Mouse (Mus musculus): Measurements from ENCODE around the gene Gm44805. TPM values are rescaled to one million over a fixed set of nuclear protein-coding genes. Genes with fewer than 3 reads are reported as not detected.

Gm44805 gene
- polyA plus RNA-seq, 1 experiment from 2014 or later = not detected

Other genes with a start within 250 kb of the Gm44805 start
- 14.9 and 16.1 TPM in 2 replicates for gene Mark4, start 222.6 kb downstream of the Gm44805 start, polyA plus RNA-seq (2015; fragmentation: Nextera tagmentation; extraction: Ambion mirVana)
- 0.32 and 0.52 TPM in 2 replicates for gene Exoc3l2, start 218.1 kb downstream of the Gm44805 start, polyA plus RNA-seq (2015; fragmentation: Nextera tagmentation; extraction: Ambion mirVana)
- 3.5 and 3.6 TPM in 2 replicates for gene Bloc1s3, start 173.1 kb downstream of the Gm44805 start, polyA plus RNA-seq (2015; fragmentation: Nextera tagmentation; extraction: Ambion mirVana)
- gene Trappc6a, start 173.0 kb downstream of the Gm44805 start, polyA plus RNA-seq (2015; fragmentation: Nextera tagmentation; extraction: Ambion mirVana) = 46.4 and 49.0 TPM in 2 replicates
- gene Nkpd1, start 163.6 kb downstream of the Gm44805 start, polyA plus RNA-seq (2015; fragmentation: Nextera tagmentation; extraction: Ambion mirVana) = 0.14 TPM in 1 of 2 replicates, not detected in the other
- 32.7 and 36.5 TPM in 2 replicates for gene Ppp1r37, start 118.3 kb downstream of the Gm44805 start, polyA plus RNA-seq (2015; fragmentation: Nextera tagmentation; extraction: Ambion mirVana)
- gene Zfp296, start 104.1 kb downstream of the Gm44805 start, polyA plus RNA-seq (2015; fragmentation: Nextera tagmentation; extraction: Ambion mirVana) = 0.40 TPM in 1 of 2 replicates, not detected in the other
- gene Gemin7, start 103.8 kb downstream of the Gm44805 start, polyA plus RNA-seq (2015; fragmentation: Nextera tagmentation; extraction: Ambion mirVana) = 153 and 159 TPM in 2 replicates
- gene Clasrp, start 76.9 kb downstream of the Gm44805 start, polyA plus RNA-seq (2015; fragmentation: Nextera tagmentation; extraction: Ambion mirVana) = 52.9 and 61.6 TPM in 2 replicates
- gene Relb, start 52.0 kb downstream of the Gm44805 start, polyA plus RNA-seq (2015; fragmentation: Nextera tagmentation; extraction: Ambion mirVana) = 5.6 and 6.6 TPM in 2 replicates
- 110 and 118 TPM in 2 replicates for gene Clptm1, start 16.4 kb downstream of the Gm44805 start, polyA plus RNA-seq (2015; fragmentation: Nextera tagmentation; extraction: Ambion mirVana)
- 1.0 TPM in 1 of 2 replicates, not detected in the other for gene Apoc2, start 3.5 kb downstream of the Gm44805 start, polyA plus RNA-seq (2015; fragmentation: Nextera tagmentation; extraction: Ambion mirVana)
- gene Apoc4, start 56 bp upstream of the Gm44805 start, polyA plus RNA-seq (2015; fragmentation: Nextera tagmentation; extraction: Ambion mirVana) = 0.08 TPM in 1 of 2 replicates, not detected in the other
- gene Apoc1, start 11.2 kb upstream of the Gm44805 start, polyA plus RNA-seq (2015; fragmentation: Nextera tagmentation; extraction: Ambion mirVana) = 4.4 and 6.6 TPM in 2 replicates
- gene Apoe, start 17.8 kb upstream of the Gm44805 start, polyA plus RNA-seq (2015; fragmentation: Nextera tagmentation; extraction: Ambion mirVana) = 408 and 440 TPM in 2 replicates
- 117 and 134 TPM in 2 replicates for gene Tomm40, start 34.0 kb upstream of the Gm44805 start, polyA plus RNA-seq (2015; fragmentation: Nextera tagmentation; extraction: Ambion mirVana)
- gene Nectin2, start 69.1 kb upstream of the Gm44805 start, polyA plus RNA-seq (2015; fragmentation: Nextera tagmentation; extraction: Ambion mirVana) = 54.6 and 56.2 TPM in 2 replicates
- gene Bcam, start 89.6 kb upstream of the Gm44805 start, polyA plus RNA-seq (2015; fragmentation: Nextera tagmentation; extraction: Ambion mirVana) = 14.2 and 16.6 TPM in 2 replicates
- gene Cblc, start 115.4 kb upstream of the Gm44805 start, polyA plus RNA-seq (2015; fragmentation: Nextera tagmentation; extraction: Ambion mirVana) = not detected in 2 replicates
- 0.32 and 1.8 TPM in 2 replicates for gene Bcl3, start 141.3 kb upstream of the Gm44805 start, polyA plus RNA-seq (2015; fragmentation: Nextera tagmentation; extraction: Ambion mirVana)
- gene Gm19345, start 170.6 kb upstream of the Gm44805 start, polyA plus RNA-seq (2015; fragmentation: Nextera tagmentation; extraction: Ambion mirVana) = 5.2 and 6.6 TPM in 2 replicates
- 0.36 and 0.48 TPM in 2 replicates for gene Ceacam16, start 179.9 kb upstream of the Gm44805 start, polyA plus RNA-seq (2015; fragmentation: Nextera tagmentation; extraction: Ambion mirVana)
- gene Ceacam19, start 206.5 kb upstream of the Gm44805 start, polyA plus RNA-seq (2015; fragmentation: Nextera tagmentation; extraction: Ambion mirVana) = not detected in 2 replicates
- 8.9 and 10.3 TPM in 2 replicates for gene Pvr, start 239.7 kb upstream of the Gm44805 start, polyA plus RNA-seq (2015; fragmentation: Nextera tagmentation; extraction: Ambion mirVana)